Mouse (Mus musculus): ENCODE measurements at regions not wholly inside any gene's neighbourhood (a gene's known extent, or its start where the extent isn't known, plus 50 kb on each side); places are given as distances from the start of the nearest gene placed in this dataset.

DNA sequence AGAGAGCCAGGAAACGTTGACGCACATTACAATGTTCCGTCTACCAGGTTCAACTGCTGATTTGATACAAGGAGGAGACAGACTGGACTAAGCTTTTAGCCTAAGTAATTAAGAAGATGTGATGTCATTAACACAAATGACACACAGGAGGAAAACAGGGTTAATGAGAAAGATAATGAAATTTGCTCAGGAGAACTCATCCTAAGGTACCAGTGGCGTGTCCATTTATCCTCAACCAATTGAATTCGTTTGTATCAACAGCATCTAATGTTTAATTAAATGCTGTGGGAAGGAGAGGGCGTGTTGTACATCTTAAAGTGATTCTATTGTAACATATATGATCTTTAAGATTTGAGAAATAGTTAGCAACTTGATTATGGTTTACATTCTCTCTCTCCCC lies 70.3 kb upstream of the Lin7c start:
- TF ChIP-seq CTCF (IDR thresholded peaks at IDR 0.05) (no peak), EP300 (IDR thresholded peaks at IDR 0.05) (no peak)
